Mouse (Mus musculus) monocyte, adult 59 days (primary cell): ENCODE measurements around the gene Morn5. TPM values are rescaled to one million over a fixed set of nuclear protein-coding genes. Genes with fewer than 3 reads are reported as not detected.

Source experiments
- total RNA-seq, 2 experiments: library from RNA; stranded (reverse); gene quantifications; one replicate each; pipeline ENCODE4 v1.2.4; 2023

Morn5 gene
- not detected for total RNA-seq

DNA sequence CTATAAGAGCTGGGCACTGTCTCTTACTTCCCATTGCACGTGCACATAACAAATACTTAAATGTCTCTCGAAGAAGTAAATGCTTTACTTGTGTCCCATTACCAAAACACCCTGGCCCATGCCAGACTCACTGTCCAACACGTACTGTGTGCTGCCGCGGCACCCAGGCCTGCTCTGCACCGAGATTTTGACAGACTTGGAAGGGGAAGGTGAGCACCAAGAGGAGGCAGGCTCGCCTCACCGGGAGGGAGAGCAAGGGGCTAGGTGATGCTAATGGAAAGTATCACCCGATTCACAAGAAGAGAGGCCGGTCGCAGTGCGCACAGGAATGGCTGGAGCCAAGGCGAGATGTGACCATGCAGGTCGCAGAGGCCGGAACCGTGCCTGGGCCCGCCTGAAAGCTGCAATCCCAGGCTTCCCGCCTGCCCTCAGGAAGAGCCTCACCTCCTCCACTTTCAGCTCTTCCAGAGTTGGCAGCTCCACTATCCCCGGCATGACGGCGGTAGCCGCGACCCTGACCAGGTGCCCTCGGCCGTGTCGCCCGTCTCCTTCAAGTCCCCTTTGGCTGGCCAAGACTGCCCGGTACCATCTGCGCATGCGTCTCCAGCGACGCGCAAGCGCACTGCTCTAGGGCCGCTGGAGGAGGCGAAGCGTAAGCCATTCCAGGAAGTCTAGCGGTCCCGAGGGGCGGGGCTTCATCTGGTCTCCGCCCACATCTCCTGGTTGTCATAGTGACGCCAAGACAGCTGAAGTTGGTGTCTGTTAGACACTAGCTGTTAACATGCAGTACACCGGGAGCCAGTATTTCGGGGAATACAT lies at the start of gene Morn5, which contains the start of gene Ndufa8:
Morn5 (plus strand) TSS at position 711 of the 819 bp plus-strand sequence.
Ndufa8 (minus strand) TSS at position 659 of the 819 bp plus-strand sequence.

DNA sequence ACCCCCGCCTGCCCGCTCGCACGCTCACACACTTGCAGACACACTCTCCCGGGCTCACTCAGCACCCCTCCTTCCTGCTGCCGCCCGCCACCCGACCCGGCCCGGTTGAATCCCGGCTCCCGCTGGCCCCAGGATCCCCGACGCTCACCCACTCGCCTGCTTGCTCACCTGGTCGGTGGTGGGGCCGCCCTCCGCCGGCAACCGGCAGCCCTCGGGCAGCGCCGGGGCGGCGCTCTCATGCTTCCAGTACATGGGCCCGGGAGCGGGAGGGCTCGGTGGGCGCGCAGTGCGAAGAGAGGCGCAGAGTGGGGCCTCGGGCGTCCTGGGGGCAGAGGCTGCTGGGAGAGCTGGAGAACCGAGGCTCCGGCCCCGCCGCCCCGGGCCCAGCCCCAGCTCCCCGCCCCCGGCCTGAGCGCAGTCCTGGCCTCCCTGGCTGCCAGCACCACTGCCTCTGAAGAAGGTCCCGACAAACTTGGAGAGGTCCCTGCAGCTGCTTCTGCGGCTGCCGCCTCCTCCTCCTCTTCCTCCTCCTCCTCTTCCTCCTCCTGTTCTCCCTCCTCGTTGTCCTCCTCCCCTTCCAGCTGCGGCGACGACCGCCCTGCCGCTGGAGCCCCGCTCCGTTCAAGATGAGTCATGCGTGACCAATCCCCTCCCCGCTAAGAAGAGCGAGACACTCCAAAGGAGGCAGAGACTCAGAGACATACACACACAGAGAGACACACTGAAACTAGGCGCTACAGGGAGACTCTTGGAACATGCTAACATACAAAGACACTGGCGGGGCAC lies 55.9 kb downstream of the Morn5 start, which contains the start of gene Lhx6:
Lhx6 (minus strand) TSS at position 453 of the 786 bp plus-strand sequence.

Other genes starting within 250 kb of the Morn5 start
- under 1 TPM; 0.49 to 0.63 TPM for gene Ttll11, start 69.5 kb upstream of the Morn5 start, total RNA-seq
- 10 to 100 TPM; 53.0 to 57.7 TPM for gene Ndufa8, start 52 bp upstream of the Morn5 start, total RNA-seq
- not detected for gene Lhx6, start 56.0 kb downstream of the Morn5 start, total RNA-seq
- gene Mrrf, start 86.9 kb downstream of the Morn5 start, total RNA-seq, result 10 to 100 TPM in 1 of 2 experiments, 1 to 10 TPM in 1; 9.5 to 11.6 TPM
- gene Rbm18, start 87.3 kb downstream of the Morn5 start, total RNA-seq, result 10 to 100 TPM; 27.7 to 28.1 TPM
- 10 to 100 TPM; 87.8 to 89.9 TPM for gene Ptgs1, start 181.0 kb downstream of the Morn5 start, total RNA-seq